Mouse (Mus musculus): Measurements from ENCODE around the gene Arrb1. TPM values are rescaled to one million over a fixed set of nuclear protein-coding genes. Genes with fewer than 3 reads are reported as not detected.

The Arrb1 gene
- polyA plus RNA-seq (2015; fragmentation: Nextera tagmentation; extraction: Ambion mirVana): 2.4 and 2.8 TPM in 2 replicates

GRCm38 (mm10) chr7:99534901-99535735 is at the start of gene Arrb1:
Gene Arrb1, plus strand, starts transcription at chr7:99535466.

GRCm38 (mm10) chr7:99626376-99627270 is 91.4 kb downstream of the Arrb1 start, which contains the start of gene Tpbgl:
Gene Tpbgl, minus strand, starts transcription at chr7:99627103.

MicroRNAs encoded within 50 kb of the gene (microRNA counts, 519-probe panel; counts per million panel counts)
- microRNA mmu-miR-326: 2,237 counts per million, percentile 28 among the panel's probes with 10 or more counts

Small RNA genes within 50 kb of the gene (microRNA-seq; reads per million reads assigned to microRNA genes)
- 16.1 reads per million, percentile 24 among the genes with 10 or more reads in this experiment for gene Mir326

Other genes with a start within 250 kb of the Arrb1 start
- gene Serpinh1, start 182.2 kb upstream of the Arrb1 start, polyA plus RNA-seq (2015; fragmentation: Nextera tagmentation; extraction: Ambion mirVana): 1,320 and 1,591 TPM in 2 replicates
- 6.1 and 7.2 TPM in 2 replicates for gene Gdpd5, start 154.1 kb upstream of the Arrb1 start, polyA plus RNA-seq (2015; fragmentation: Nextera tagmentation; extraction: Ambion mirVana)
- 1.0 and 1.1 TPM in 2 replicates for gene Klhl35, start 69.5 kb upstream of the Arrb1 start, polyA plus RNA-seq (2015; fragmentation: Nextera tagmentation; extraction: Ambion mirVana)
- gene Rps3, start 51.7 kb upstream of the Arrb1 start, polyA plus RNA-seq (2015; fragmentation: Nextera tagmentation; extraction: Ambion mirVana): 736 and 761 TPM in 2 replicates
- gene Tpbgl, start 91.6 kb downstream of the Arrb1 start, polyA plus RNA-seq (2015; fragmentation: Nextera tagmentation; extraction: Ambion mirVana): 1.8 and 1.9 TPM in 2 replicates
- gene Slco2b1, start 175.9 kb downstream of the Arrb1 start, polyA plus RNA-seq (2015; fragmentation: Nextera tagmentation; extraction: Ambion mirVana): 3.4 and 3.8 TPM in 2 replicates
- not detected in 2 replicates for gene Olfr520, start 194.8 kb downstream of the Arrb1 start, polyA plus RNA-seq (2015; fragmentation: Nextera tagmentation; extraction: Ambion mirVana)
- not detected in 2 replicates for gene Olfr521, start 228.0 kb downstream of the Arrb1 start, polyA plus RNA-seq (2015; fragmentation: Nextera tagmentation; extraction: Ambion mirVana)